Mouse (Mus musculus) limb, embryonic 14.5 days (tissue): ENCODE data around the gene H2al1i. TPM values are rescaled to one million over a fixed set of nuclear protein-coding genes. Genes with fewer than 3 reads are reported as not detected.
"Not testable (repeated sequence)": the region's sequence is repeated elsewhere in the genome, so short reads cannot be mapped to it uniquely, and the experiment has no call there.

Source experiments
- ATAC-seq: fragments of 200-750 bp; cut with Nextera tagmentation; 2 replicates; pipeline ENCODE4 v1.8.0; 2017; ENCODE audit warnings: low read depth, moderate number of reproducible peaks, moderate TSS enrichment; ENCODE audit not compliant: low FRiP score
- DNase-seq: peaks from one replicate; pipeline ENCODE4 v3.0.0-alpha.2; 2015; ENCODE audit warnings: low spot score
- H3K27ac ChIP-seq: fragments of 300-500 bp; sonication (generic); replicated peaks from 2 replicates; pipeline ENCODE4 v1.5.1; 2014; ENCODE audit warnings: low read depth, mild to moderate bottlenecking, low read length, moderate library complexity, mixed read lengths
- H3K27me3 ChIP-seq: fragments of 300-500 bp; sonication (generic); 2 replicates; pipeline ENCODE4 v1.6.1; 2014; ENCODE audit warnings: low read length, mixed read lengths; ENCODE audit not compliant: control insufficient read depth, insufficient read depth
- H3K36me3 ChIP-seq: fragments of 300-500 bp; sonication (generic); 2 replicates; pipeline ENCODE4 v1.6.1; 2014; ENCODE audit warnings: mild to moderate bottlenecking, low read length, moderate library complexity, mixed read lengths; ENCODE audit not compliant: control insufficient read depth, insufficient read depth
- H3K4me1 ChIP-seq: fragments of 300-500 bp; sonication (generic); 2 replicates; pipeline ENCODE4 v1.6.1; 2014; ENCODE audit warnings: antibody characterized with exemption, low read length, mixed read lengths; ENCODE audit not compliant: control insufficient read depth, insufficient read depth
- H3K4me2 ChIP-seq: fragments of 300-500 bp; sonication (generic); replicated peaks from 2 replicates; pipeline ENCODE4 v1.6.1; 2014; ENCODE audit warnings: low read depth, mild to moderate bottlenecking, low read length, moderate library complexity; ENCODE audit not compliant: severe bottlenecking
- H3K4me3 ChIP-seq: fragments of 300-500 bp; sonication (generic); replicated peaks from 2 replicates; pipeline ENCODE4 v1.5.1; 2014; ENCODE audit warnings: low read length
- H3K9ac ChIP-seq: fragments of 300-500 bp; sonication (generic); 2 replicates; pipeline ENCODE4 v1.6.1; 2014; ENCODE audit warnings: mild to moderate bottlenecking, low read depth, low read length, moderate library complexity; ENCODE audit not compliant: severe bottlenecking
- H3K9me3 ChIP-seq: fragments of 300-500 bp; sonication (generic); 2 replicates; pipeline ENCODE4 v1.6.1; 2016; ENCODE audit warnings: low read length; ENCODE audit not compliant: control insufficient read depth
- POLR2A ChIP-seq: fragments of 200-500 bp; IDR thresholded peaks from 2 replicates; pipeline ENCODE4 v1.8.0; 2012; ENCODE audit warnings: inconsistent platforms, mild to moderate bottlenecking, moderate library complexity, borderline replicate concordance; ENCODE audit not compliant: insufficient read depth, insufficient read length; ENCODE audit errors: extremely low read depth
- WGBS: fragments of 180-500 bp; shearing (Covaris S2); extraction: QIAGEN DNeasy Blood & Tissue Kit; methylation state at CpG from one replicate; pipeline ENCODE4 v1.1.7; 2014; 5-methylcytosine and 5-hydroxymethylcytosine counted together
- polyA plus RNA-seq, 2 experiments: library from polyadenylated mRNA; depleted of rRNA in 1 of 2; stranded (reverse) in 1 of 2; unstranded in 1 of 2; fragments of >200 nt; fragmentation: Nextera tagmentation in 1 of 2; extraction: Ambion mirVana in 1 of 2; gene quantifications; 2 replicates each; pipeline versions ENCODE4 v1.2.1 to v1.2.3; 2012 to 2014

Gene H2al1i
- polyA plus RNA-seq (2012; rRNA removed) (not detected in 2 replicates), polyA plus RNA-seq (2014; fragmentation: Nextera tagmentation; extraction: Ambion mirVana) (not detected in 2 replicates)

GRCm38 (mm10) chrX:11324359-11324758 lies at the start of gene H2al1i:
Gene H2al1i, plus strand, starts transcription at chrX:11324659.
- not testable (repeated sequence) for H3K9me3 ChIP-seq, H3K27ac ChIP-seq, ATAC-seq, H3K4me2 ChIP-seq, H3K27me3 ChIP-seq, H3K4me1 ChIP-seq, H3K9ac ChIP-seq, H3K4me3 ChIP-seq, H3K36me3 ChIP-seq, DNase-seq
- WGBS = 100% methylated on average over 2 of the region's 5 CpGs

- no peak overlapping the region for H3K4me3 ChIP-seq
- no peak overlapping the region for H3K4me2 ChIP-seq
- DNase-seq (no peak), ATAC-seq (no peak)
- no peaks in the 10 kb centered on the region for H3K36me3 ChIP-seq
- no peak overlapping the region for H3K9ac ChIP-seq
- H3K27ac ChIP-seq = no peak overlapping the region
- no peak for TF ChIP-seq POLR2A
- no peaks in the 10 kb centered on the region for H3K27me3 ChIP-seq
- no peaks in the 10 kb centered on the region for H3K4me1 ChIP-seq
- WGBS = 73% methylated on average over 6 of the region's 6 CpGs
- no peaks in the 10 kb centered on the region for H3K9me3 ChIP-seq
Measured at GRCm38 (mm10) chrX:11277083-11277482, 47.4 kb upstream of the H2al1i start.

GRCm38 (mm10) chrX:11280741-11281140 lies 43.7 kb upstream of the H2al1i start:
- DNase-seq (no peak), ATAC-seq (no peak)
- H3K4me3 ChIP-seq = no peak overlapping the region
- H3K27me3 ChIP-seq = no peaks in the 10 kb centered on the region
- no peaks in the 10 kb centered on the region for H3K36me3 ChIP-seq
- WGBS = 67% methylated on average over 2 of the region's 2 CpGs
- no peak overlapping the region for H3K4me2 ChIP-seq
- no peaks in the 10 kb centered on the region for H3K4me1 ChIP-seq
- no peak overlapping the region for H3K27ac ChIP-seq
- H3K9me3 ChIP-seq = no peaks in the 10 kb centered on the region
- TF ChIP-seq POLR2A = no peak
- no peak overlapping the region for H3K9ac ChIP-seq

- WGBS = 55% methylated on average over 14 of the region's 14 CpGs
- H3K4me1 ChIP-seq = no peaks in the 10 kb centered on the region
- TF ChIP-seq POLR2A = no peak
- no peak overlapping the region for H3K4me2 ChIP-seq
- ATAC-seq (no peak), DNase-seq (no peak)
- no peaks in the 10 kb centered on the region for H3K9me3 ChIP-seq
- no peak overlapping the region for H3K4me3 ChIP-seq
- H3K9ac ChIP-seq = no peak overlapping the region
- no peaks in the 10 kb centered on the region for H3K27me3 ChIP-seq
- no peaks in the 10 kb centered on the region for H3K36me3 ChIP-seq
- H3K27ac ChIP-seq = no peak overlapping the region
Measured at GRCm38 (mm10) chrX:11288306-11288882, 36.1 kb upstream of the H2al1i start.

- no peak overlapping the region for H3K9ac ChIP-seq
- H3K36me3 ChIP-seq = no peaks in the 10 kb centered on the region
- H3K4me3 ChIP-seq = no peak overlapping the region
- H3K4me2 ChIP-seq = no peak overlapping the region
- H3K27ac ChIP-seq = no peak overlapping the region
- DNase-seq (no peak), ATAC-seq (no peak)
- WGBS = 80% methylated on average over 4 of the region's 4 CpGs
- no peak for TF ChIP-seq POLR2A
- H3K9me3 ChIP-seq = no peaks in the 10 kb centered on the region
- H3K27me3 ChIP-seq = no peaks in the 10 kb centered on the region
- no peaks in the 10 kb centered on the region for H3K4me1 ChIP-seq
Measured at GRCm38 (mm10) chrX:11289244-11289643, 35.2 kb upstream of the H2al1i start.

GRCm38 (mm10) chrX:11298957-11299356 lies 25.5 kb upstream of the H2al1i start, which contains the start of gene H2al1a:
Gene H2al1a, plus strand, starts transcription at chrX:11299257.
- H3K4me1 ChIP-seq, H3K27ac ChIP-seq, H3K9me3 ChIP-seq, ATAC-seq, H3K4me3 ChIP-seq, H3K9ac ChIP-seq, H3K36me3 ChIP-seq, DNase-seq, H3K27me3 ChIP-seq, H3K4me2 ChIP-seq: not testable (repeated sequence)
- WGBS = no CpG with 5 or more reads among the region's 3 CpGs

- not testable (repeated sequence) for H3K27ac ChIP-seq, H3K36me3 ChIP-seq, H3K4me1 ChIP-seq, H3K4me2 ChIP-seq, H3K9ac ChIP-seq, DNase-seq, H3K9me3 ChIP-seq, ATAC-seq, H3K27me3 ChIP-seq, H3K4me3 ChIP-seq
- 100% methylated on average over 1 of the region's 3 CpGs for WGBS
Measured at GRCm38 (mm10) chrX:11302132-11302531, 22.3 kb upstream of the H2al1i start, which contains the start of gene H2al1b. Gene H2al1b, plus strand, starts transcription at chrX:11302432.

- not testable (repeated sequence) for H3K9ac ChIP-seq, H3K27me3 ChIP-seq, H3K4me2 ChIP-seq, H3K27ac ChIP-seq, DNase-seq, H3K36me3 ChIP-seq, ATAC-seq, H3K4me3 ChIP-seq, H3K9me3 ChIP-seq, H3K4me1 ChIP-seq
- WGBS = 71% methylated on average over 1 of the region's 6 CpGs
Measured at GRCm38 (mm10) chrX:11305355-11305754, 19.1 kb upstream of the H2al1i start, which contains the start of gene H2al1c. Gene H2al1c, plus strand, starts transcription at chrX:11305655.
